Mouse (Mus musculus) ES-E14 (cell line): ENCODE measurements around the gene Sez6l2. TPM values are rescaled to one million over a fixed set of nuclear protein-coding genes. Genes with fewer than 3 reads are reported as not detected.

Experiments
- DNase-seq: peaks from one replicate; pipeline ENCODE4 v3.0.0-alpha.2; 2013; ENCODE audit warnings: low read depth, low spot score
- H3K27ac ChIP-seq: 2 replicates; pipeline ENCODE4 v1.5.1; 2012; ENCODE audit warnings: low read depth, mild to moderate bottlenecking, low read length, moderate library complexity, mixed read lengths; ENCODE audit not compliant: poor library complexity, insufficient read depth, severe bottlenecking
- H3K36me3 ChIP-seq: 2 replicates; pipeline ENCODE4 v1.6.1; 2012; ENCODE audit warnings: mild to moderate bottlenecking, low read length, moderate library complexity, mixed read lengths; ENCODE audit not compliant: control insufficient read depth, poor library complexity, insufficient read depth, severe bottlenecking
- H3K4me1 ChIP-seq, 2 experiments: fragments of 150-350 bp in 1 of 2; sonication (generic) in 1 of 2; 2 replicates each; pipeline ENCODE4 v1.6.1; 2012; ENCODE audit warnings: low read length in 2 of 2, mild to moderate bottlenecking in 1 of 2, mixed read lengths in 1 of 2; ENCODE audit not compliant: control insufficient read depth in 2 of 2, insufficient read depth in 2 of 2, poor library complexity in 1 of 2
- H3K4me3 ChIP-seq, 2 experiments: fragments of 150-350 bp in 1 of 2; sonication (generic) in 1 of 2; 2 replicates each; pipeline ENCODE4 v1.5.1; 2012; ENCODE audit warnings: low read length in 2 of 2, low read depth in 1 of 2, mild to moderate bottlenecking in 1 of 2, mixed read lengths in 1 of 2; ENCODE audit not compliant: insufficient read depth in 1 of 2, poor library complexity in 1 of 2, severe bottlenecking in 1 of 2
- H3K9ac ChIP-seq: 2 replicates; pipeline ENCODE4 v1.6.1; 2012; ENCODE audit warnings: low read depth, mild to moderate bottlenecking, low read length, mixed read lengths; ENCODE audit not compliant: poor library complexity, insufficient read depth, severe bottlenecking
- H3K9me3 ChIP-seq: fragments of 150-350 bp; sonication (generic); 2 replicates; pipeline ENCODE4 v1.6.1; 2012; ENCODE audit warnings: low read depth, mild to moderate bottlenecking, low read length; ENCODE audit not compliant: control insufficient read depth, insufficient read depth
- CHD2 ChIP-seq: IDR thresholded peaks from 2 replicates; pipeline ENCODE4 v1.6.1; 2014; ENCODE audit warnings: mild to moderate bottlenecking, low read depth, low read length, inconsistent platforms
- HCFC1 ChIP-seq: IDR thresholded peaks from 2 replicates; pipeline ENCODE4 v1.6.1; 2012; ENCODE audit warnings: low read length, inconsistent platforms, borderline replicate concordance; ENCODE audit not compliant: insufficient read depth
- MAFK ChIP-seq: IDR thresholded peaks from 2 replicates; pipeline ENCODE4 v1.6.1; 2014; ENCODE audit warnings: mild to moderate bottlenecking, low read depth, low read length, inconsistent platforms; ENCODE audit not compliant: insufficient read depth
- ZC3H11A ChIP-seq: IDR thresholded peaks from 2 replicates; pipeline ENCODE4 v1.6.1; 2012; ENCODE audit warnings: low read depth, mild to moderate bottlenecking, inconsistent platforms, low read length, borderline replicate concordance
- ZNF384 ChIP-seq: IDR thresholded peaks from 2 replicates; pipeline ENCODE4 v1.6.1; 2012; ENCODE audit warnings: low read depth, low read length, inconsistent platforms
- in situ Hi-C, 2 experiments: fragments of 600-800 bp; cut with MboI; formaldehyde crosslinking; loops; one replicate each; pipeline ENCODE4 v1.15.1; 2025; ENCODE audit warnings: low sequenced_read_pairs in 2 of 2, inconsistent platforms in 1 of 2; ENCODE audit not compliant: unreplicated experiment in 2 of 2
- total RNA-seq: library from RNA; depleted of rRNA; stranded (reverse); fragments of 300-350 nt; gene quantifications from 2 replicates; pipeline ENCODE4 v1.2.3, GENCODE M21; 2012

Gene Sez6l2
- total RNA-seq, 1 experiment: 0.80 TPM

DNA sequence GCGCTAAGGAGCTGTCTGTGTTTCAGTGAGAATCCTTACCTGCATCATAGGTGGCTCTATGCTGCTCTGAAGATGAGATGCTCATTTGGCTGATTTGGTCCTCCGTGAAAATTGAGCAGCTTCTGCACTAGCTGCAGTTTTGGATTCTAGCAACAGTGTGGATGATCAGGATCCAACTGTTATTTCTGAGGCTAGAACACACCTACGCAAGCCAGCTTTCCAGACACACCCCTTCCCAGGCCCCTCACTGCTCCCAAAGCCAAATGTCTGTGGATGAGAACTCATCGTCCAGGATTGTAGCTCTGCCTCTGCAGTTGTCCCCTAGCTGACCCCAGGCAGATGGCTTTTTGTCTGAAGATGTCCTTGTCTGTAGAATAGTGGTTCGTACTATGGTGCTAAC is 10.7 kb downstream of the Sez6l2 start:
- H3K4me3 ChIP-seq: no peak overlapping the region
- no peak overlapping the region for H3K27ac ChIP-seq
- H3K9ac ChIP-seq: no peak overlapping the region
- no peak for DNase-seq
- in situ Hi-C loops: no loop called here
- no peaks in the 10 kb centered on the region for H3K9me3 ChIP-seq
- peaks cover 0 to 5% of the 10 kb centered on the region in 2 experiments; a peak in 1 of 4 replicates for H3K4me1 ChIP-seq
- TF ChIP-seq CHD2 (no peak), ZNF384 (no peak), MAFK (no peak), HCFC1 (no peak), ZC3H11A (no peak)
- H3K36me3 ChIP-seq: no peaks in the 10 kb centered on the region

DNA sequence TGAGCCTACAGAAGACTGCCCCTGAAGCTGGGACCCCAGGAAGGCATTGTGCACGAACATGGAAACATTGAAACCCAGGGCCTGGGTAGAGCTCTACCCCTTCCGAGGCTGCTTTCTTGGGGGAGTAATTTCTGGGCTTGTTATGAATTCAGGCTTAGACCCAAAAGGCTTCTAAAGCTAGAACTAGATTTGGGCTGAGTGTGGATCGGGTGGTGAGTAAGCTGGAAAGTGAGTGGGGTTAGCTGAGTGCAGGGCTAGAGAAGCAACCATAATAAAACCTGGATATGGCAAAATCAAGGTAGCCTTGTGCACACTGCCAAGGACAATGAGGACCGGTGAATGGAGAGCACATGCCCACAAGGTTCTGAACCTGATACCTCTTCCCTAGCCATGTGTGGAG is 11.6 kb downstream of the Sez6l2 start:
- Histone ChIP-seq H3K36me3 (no peaks in the 10 kb centered on the region), H3K27ac (no peak overlapping the region), H3K9ac (no peak overlapping the region), H3K4me3 (no peak overlapping the region), H3K4me1 (peaks cover 0 to 5% of the 10 kb centered on the region in 2 experiments; a peak in 1 of 4 replicates), H3K9me3 (no peaks in the 10 kb centered on the region)
- no peak for DNase-seq
- in situ Hi-C loops: no loop called here
- TF ChIP-seq ZNF384 (no peak), MAFK (no peak), HCFC1 (no peak), ZC3H11A (no peak), CHD2 (no peak)

GRCm38 (mm10) chr7:126963548-126964286 is 13.4 kb downstream of the Sez6l2 start:
- Histone ChIP-seq H3K4me1 (peaks cover 0 to 5% of the 10 kb centered on the region in 2 experiments; a peak in 1 of 4 replicates), H3K9ac (peak overlapping the region; percentile 55; the same call in 1 of the 2 replicates), H3K9me3 (no peaks in the 10 kb centered on the region), H3K27ac (no peak overlapping the region; the same call in 1 of the 2 replicates), H3K36me3 (no peaks in the 10 kb centered on the region), H3K4me3 (peak overlapping the region; percentile 43 to 45; a peak in 3 of 4 replicates)
- DNase-seq: no peak
- in situ Hi-C loops: no loop called here
- TF ChIP-seq ZNF384 (peak; percentile 17; the same call in 1 of the 2 replicates), MAFK (no peak)

DNA sequence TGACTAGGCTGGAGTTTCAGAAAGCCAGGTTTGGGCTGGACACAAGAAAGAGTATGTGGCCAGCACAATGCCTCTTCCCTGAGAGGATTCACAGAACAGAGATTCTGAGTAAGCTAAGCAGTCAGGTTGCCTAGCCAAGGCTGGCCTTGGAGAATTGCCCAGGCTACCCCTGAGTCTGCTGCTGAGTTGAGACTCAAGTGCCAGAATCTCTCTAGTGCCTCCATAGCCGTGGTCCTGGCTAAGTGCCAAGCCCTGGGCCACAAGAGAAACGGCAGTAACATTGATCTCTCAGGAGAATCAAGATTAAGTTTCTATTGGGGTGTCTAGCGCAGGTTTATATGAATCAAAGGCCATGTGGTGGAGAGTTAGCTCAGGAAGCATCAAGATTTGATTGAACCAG is 15.2 kb downstream of the Sez6l2 start:
- no peak for DNase-seq
- H3K4me3 ChIP-seq: no peak overlapping the region
- no peak overlapping the region for H3K9ac ChIP-seq
- TF ChIP-seq ZC3H11A (no peak), ZNF384 (no peak), HCFC1 (no peak), MAFK (no peak), CHD2 (no peak)
- no peaks in the 10 kb centered on the region for H3K36me3 ChIP-seq
- peaks cover 0 to 3% of the 10 kb centered on the region in 2 experiments; a peak in 1 of 4 replicates for H3K4me1 ChIP-seq
- no peak overlapping the region for H3K27ac ChIP-seq
- no peaks in the 10 kb centered on the region for H3K9me3 ChIP-seq
- in situ Hi-C loops: no loop called here

DNA sequence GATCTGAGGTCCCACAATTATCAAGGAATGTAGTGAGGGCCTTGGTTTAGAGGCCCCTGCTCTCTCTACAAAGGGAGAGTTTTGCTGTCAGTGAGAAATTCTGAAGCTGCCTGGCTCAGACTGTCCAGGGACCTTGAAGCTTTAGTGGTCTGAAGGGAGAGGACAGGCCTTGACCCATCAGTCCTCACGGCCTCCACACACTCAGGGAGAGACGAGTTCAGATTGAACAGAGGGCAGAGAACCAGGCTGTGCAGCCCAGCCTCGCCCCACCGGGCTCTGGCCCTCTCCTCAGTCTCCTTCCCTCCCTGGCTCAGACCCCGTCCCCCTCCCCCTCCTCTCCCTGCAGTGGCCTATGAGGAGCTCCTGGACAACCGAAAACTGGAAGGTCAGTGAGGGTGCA is 17.0 kb downstream of the Sez6l2 start:
- H3K4me3 ChIP-seq: no peak overlapping the region
- TF ChIP-seq HCFC1 (no peak), MAFK (no peak), CHD2 (no peak)
- peaks cover 0 to 3% of the 10 kb centered on the region in 2 experiments; a peak in 1 of 4 replicates for H3K4me1 ChIP-seq
- no peak overlapping the region for H3K9ac ChIP-seq
- no peaks in the 10 kb centered on the region for H3K9me3 ChIP-seq
- no peak overlapping the region for H3K27ac ChIP-seq
- in situ Hi-C loops: no loop called here
- H3K36me3 ChIP-seq: no peaks in the 10 kb centered on the region
- DNase-seq: no peak
